Mouse (Mus musculus): ENCODE measurements around the gene Arhgap44. TPM values are rescaled to one million over a fixed set of nuclear protein-coding genes. Genes with fewer than 3 reads are reported as not detected.

The Arhgap44 gene
- polyA plus RNA-seq, 1 experiment from 2014 or later: 11.3 TPM

GRCm38 (mm10) chr11:65028049-65028448, 134.7 kb downstream of the Arhgap44 start:
- no peak for ATAC-seq (replicated peaks; ENCODE audit: extremely low read depth, insufficient read depth, low FRiP score)
- 78% methylated on average over 5 of the region's 5 CpGs for WGBS

GRCm38 (mm10) chr11:65022771-65023170, 140.0 kb downstream of the Arhgap44 start:
- Histone ChIP-seq H3K4me1 (ENCODE audit: control insufficient read depth, insufficient read depth, low read length) (peaks cover 6% of the 10 kb centered on the region; the same call in 1 of the 2 replicates), H3K9me3 (replicated peaks; ENCODE audit: control insufficient read depth, low read length) (no peaks in the 10 kb centered on the region), H3K4me3 (ENCODE audit: low read length) (no peak overlapping the region), H3K27ac (ENCODE audit: low read length) (no peak overlapping the region), H3K36me3 (ENCODE audit: control insufficient read depth, insufficient read depth) (peaks cover 12% of the 10 kb centered on the region; the same call in 1 of the 2 replicates), H3K27me3 (ENCODE audit: control insufficient read depth, insufficient read depth, low read length) (no peaks in the 10 kb centered on the region), H3K9ac (ENCODE audit: low read length) (no peak overlapping the region), H3K4me2 (ENCODE audit: low read depth, low read length) (no peak overlapping the region)
- ATAC-seq (replicated peaks; ENCODE audit: extremely low read depth, insufficient read depth, low FRiP score): no peak
- WGBS: 87% methylated on average over 11 of the region's 11 CpGs

More at GRCm38 (mm10) chr11:65028049-65028448, 134.7 kb downstream of the Arhgap44 start:
- H3K9me3 ChIP-seq (replicated peaks; ENCODE audit: control insufficient read depth, low read length): no peaks in the 10 kb centered on the region
- no peaks in the 10 kb centered on the region for H3K27me3 ChIP-seq (ENCODE audit: control insufficient read depth, insufficient read depth, low read length)
- no peak overlapping the region for H3K9ac ChIP-seq (ENCODE audit: low read length)
- peaks cover 10% of the 10 kb centered on the region; the same call in 1 of the 2 replicates for H3K4me1 ChIP-seq (ENCODE audit: control insufficient read depth, insufficient read depth, low read length)
- peaks cover 18% of the 10 kb centered on the region for H3K36me3 ChIP-seq (ENCODE audit: control insufficient read depth, insufficient read depth)
- H3K4me2 ChIP-seq (ENCODE audit: low read depth, low read length): no peak overlapping the region
- H3K4me3 ChIP-seq (ENCODE audit: low read length): no peak overlapping the region
- H3K27ac ChIP-seq (ENCODE audit: low read length): no peak overlapping the region

GRCm38 (mm10) chr11:65020744-65021143, 142.0 kb downstream of the Arhgap44 start:
- Histone ChIP-seq H3K36me3 (ENCODE audit: control insufficient read depth, insufficient read depth) (peaks cover 12% of the 10 kb centered on the region; the same call in 1 of the 2 replicates), H3K4me2 (ENCODE audit: low read depth, low read length) (no peak overlapping the region), H3K4me1 (ENCODE audit: control insufficient read depth, insufficient read depth, low read length) (no peaks in the 10 kb centered on the region), H3K27me3 (ENCODE audit: control insufficient read depth, insufficient read depth, low read length) (no peaks in the 10 kb centered on the region), H3K27ac (ENCODE audit: low read length) (no peak overlapping the region), H3K9me3 (replicated peaks; ENCODE audit: control insufficient read depth, low read length) (no peaks in the 10 kb centered on the region), H3K9ac (ENCODE audit: low read length) (no peak overlapping the region), H3K4me3 (ENCODE audit: low read length) (no peak overlapping the region)
- 89% methylated on average over 4 of the region's 4 CpGs for WGBS
- no peak for ATAC-seq (replicated peaks; ENCODE audit: extremely low read depth, insufficient read depth, low FRiP score)

GRCm38 (mm10) chr11:65016754-65017153, 146.0 kb downstream of the Arhgap44 start:
- Histone ChIP-seq H3K27me3 (ENCODE audit: control insufficient read depth, insufficient read depth, low read length) (no peaks in the 10 kb centered on the region), H3K9ac (ENCODE audit: low read length) (no peak overlapping the region), H3K36me3 (ENCODE audit: control insufficient read depth, insufficient read depth) (peaks cover 3% of the 10 kb centered on the region; the same call in 1 of the 2 replicates), H3K9me3 (replicated peaks; ENCODE audit: control insufficient read depth, low read length) (no peaks in the 10 kb centered on the region), H3K4me2 (ENCODE audit: low read depth, low read length) (no peak overlapping the region), H3K27ac (ENCODE audit: low read length) (no peak overlapping the region), H3K4me3 (ENCODE audit: low read length) (no peak overlapping the region), H3K4me1 (ENCODE audit: control insufficient read depth, insufficient read depth, low read length) (no peaks in the 10 kb centered on the region)
- WGBS: 88% methylated on average over 1 of the region's 1 CpGs
- no peak for ATAC-seq (replicated peaks; ENCODE audit: extremely low read depth, insufficient read depth, low FRiP score)

GRCm38 (mm10) chr11:65013906-65014305, 148.9 kb downstream of the Arhgap44 start:
- WGBS: 67% methylated on average over 6 of the region's 6 CpGs
- Histone ChIP-seq H3K27ac (ENCODE audit: low read length) (no peak overlapping the region), H3K27me3 (ENCODE audit: control insufficient read depth, insufficient read depth, low read length) (no peaks in the 10 kb centered on the region), H3K9ac (ENCODE audit: low read length) (no peak overlapping the region), H3K4me3 (ENCODE audit: low read length) (no peak overlapping the region), H3K36me3 (ENCODE audit: control insufficient read depth, insufficient read depth) (no peaks in the 10 kb centered on the region), H3K4me1 (ENCODE audit: control insufficient read depth, insufficient read depth, low read length) (no peaks in the 10 kb centered on the region), H3K9me3 (replicated peaks; ENCODE audit: control insufficient read depth, low read length) (no peaks in the 10 kb centered on the region), H3K4me2 (ENCODE audit: low read depth, low read length) (no peak overlapping the region)
- ATAC-seq (replicated peaks; ENCODE audit: extremely low read depth, insufficient read depth, low FRiP score): no peak

GRCm38 (mm10) chr11:65006047-65006446, 156.7 kb downstream of the Arhgap44 start:
- no peak overlapping the region for H3K27ac ChIP-seq (ENCODE audit: low read length)
- no peaks in the 10 kb centered on the region for H3K4me1 ChIP-seq (ENCODE audit: control insufficient read depth, insufficient read depth, low read length)
- no peak overlapping the region for H3K4me3 ChIP-seq (ENCODE audit: low read length)
- no peaks in the 10 kb centered on the region for H3K9me3 ChIP-seq (replicated peaks; ENCODE audit: control insufficient read depth, low read length)
- H3K9ac ChIP-seq (ENCODE audit: low read length): no peak overlapping the region
- WGBS: 89% methylated on average over 4 of the region's 4 CpGs
- no peak for ATAC-seq (replicated peaks; ENCODE audit: extremely low read depth, insufficient read depth, low FRiP score)
- H3K27me3 ChIP-seq (ENCODE audit: control insufficient read depth, insufficient read depth, low read length): no peaks in the 10 kb centered on the region
- H3K36me3 ChIP-seq (ENCODE audit: control insufficient read depth, insufficient read depth): peaks cover 16% of the 10 kb centered on the region
- H3K4me2 ChIP-seq (ENCODE audit: low read depth, low read length): no peak overlapping the region

GRCm38 (mm10) chr11:65004836-65005235, 157.9 kb downstream of the Arhgap44 start:
- H3K27me3 ChIP-seq (ENCODE audit: control insufficient read depth, insufficient read depth, low read length): no peaks in the 10 kb centered on the region
- H3K36me3 ChIP-seq (ENCODE audit: control insufficient read depth, insufficient read depth): peaks cover 19% of the 10 kb centered on the region
- no peak overlapping the region for H3K27ac ChIP-seq (ENCODE audit: low read length)
- no peak overlapping the region for H3K9ac ChIP-seq (ENCODE audit: low read length)
- no peak overlapping the region for H3K4me2 ChIP-seq (ENCODE audit: low read depth, low read length)
- H3K4me1 ChIP-seq (ENCODE audit: control insufficient read depth, insufficient read depth, low read length): no peaks in the 10 kb centered on the region
- no peaks in the 10 kb centered on the region for H3K9me3 ChIP-seq (replicated peaks; ENCODE audit: control insufficient read depth, low read length)
- WGBS: 57% methylated on average over 3 of the region's 3 CpGs
- H3K4me3 ChIP-seq (ENCODE audit: low read length): no peak overlapping the region
- no peak for ATAC-seq (replicated peaks; ENCODE audit: extremely low read depth, insufficient read depth, low FRiP score)

- 62% methylated on average over 5 of the region's 5 CpGs for WGBS
- no peak for ATAC-seq (replicated peaks; ENCODE audit: extremely low read depth, insufficient read depth, low FRiP score)
Observed at GRCm38 (mm10) chr11:65003611-65004010, 159.2 kb downstream of the Arhgap44 start.

GRCm38 (mm10) chr11:65001729-65002128, 161.0 kb downstream of the Arhgap44 start:
- Histone ChIP-seq H3K9me3 (replicated peaks; ENCODE audit: control insufficient read depth, low read length) (no peaks in the 10 kb centered on the region), H3K4me2 (ENCODE audit: low read depth, low read length) (no peak overlapping the region), H3K27ac (ENCODE audit: low read length) (no peak overlapping the region), H3K4me3 (ENCODE audit: low read length) (no peak overlapping the region), H3K27me3 (ENCODE audit: control insufficient read depth, insufficient read depth, low read length) (no peaks in the 10 kb centered on the region), H3K9ac (ENCODE audit: low read length) (no peak overlapping the region), H3K36me3 (ENCODE audit: control insufficient read depth, insufficient read depth) (peaks cover 38% of the 10 kb centered on the region), H3K4me1 (ENCODE audit: control insufficient read depth, insufficient read depth, low read length) (no peaks in the 10 kb centered on the region)
- no peak for ATAC-seq (replicated peaks; ENCODE audit: extremely low read depth, insufficient read depth, low FRiP score)
- 83% methylated on average over 14 of the region's 14 CpGs for WGBS

More at GRCm38 (mm10) chr11:65003611-65004010, 159.2 kb downstream of the Arhgap44 start:
- no peak overlapping the region for H3K9ac ChIP-seq (ENCODE audit: low read length)
- no peaks in the 10 kb centered on the region for H3K9me3 ChIP-seq (replicated peaks; ENCODE audit: control insufficient read depth, low read length)
- H3K4me3 ChIP-seq (ENCODE audit: low read length): no peak overlapping the region
- H3K4me2 ChIP-seq (ENCODE audit: low read depth, low read length): no peak overlapping the region
- H3K27me3 ChIP-seq (ENCODE audit: control insufficient read depth, insufficient read depth, low read length): no peaks in the 10 kb centered on the region
- H3K4me1 ChIP-seq (ENCODE audit: control insufficient read depth, insufficient read depth, low read length): no peaks in the 10 kb centered on the region
- H3K27ac ChIP-seq (ENCODE audit: low read length): no peak overlapping the region
- peaks cover 27% of the 10 kb centered on the region for H3K36me3 ChIP-seq (ENCODE audit: control insufficient read depth, insufficient read depth)

All from heart, embryonic 16.5 days (tissue).